Mouse (Mus musculus) CD4-positive helper T cell, adult 2 months (primary cell): ENCODE results near the gene AF067063.
"Not testable (repeated sequence)": the region's sequence is repeated elsewhere in the genome, so short reads cannot be mapped to it uniquely, and the experiment has no call there.

ENCODE experiments used
- DNase-seq: peaks from one replicate; pipeline ENCODE4 v3.0.0-alpha.2; 2012; ENCODE audit warnings: low read depth, missing footprints, low spot score

Gene AF067063

DNA sequence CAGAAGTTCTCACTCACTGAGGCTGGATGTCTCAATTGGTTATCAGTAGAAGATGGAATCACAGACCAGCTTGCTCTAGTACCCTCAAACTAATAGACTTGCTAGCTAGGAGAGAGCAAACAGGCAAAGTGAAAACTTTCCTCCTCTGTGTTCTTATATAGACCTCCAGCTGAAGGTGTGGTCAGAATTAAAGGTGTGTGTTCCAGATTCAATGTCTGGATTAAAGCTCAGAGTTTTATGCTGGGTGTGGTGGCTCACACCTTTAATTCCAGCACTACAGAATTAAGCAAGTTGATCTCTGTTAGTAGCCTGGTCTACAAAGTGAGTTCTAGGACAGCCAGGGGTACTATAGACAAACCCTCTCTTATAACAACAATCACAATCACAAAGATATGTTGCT is at the start of gene AF067063:
AF067063 (minus strand) TSS at position 101 of the 400 bp plus-strand sequence.
- not testable (repeated sequence) for DNase-seq

DNA sequence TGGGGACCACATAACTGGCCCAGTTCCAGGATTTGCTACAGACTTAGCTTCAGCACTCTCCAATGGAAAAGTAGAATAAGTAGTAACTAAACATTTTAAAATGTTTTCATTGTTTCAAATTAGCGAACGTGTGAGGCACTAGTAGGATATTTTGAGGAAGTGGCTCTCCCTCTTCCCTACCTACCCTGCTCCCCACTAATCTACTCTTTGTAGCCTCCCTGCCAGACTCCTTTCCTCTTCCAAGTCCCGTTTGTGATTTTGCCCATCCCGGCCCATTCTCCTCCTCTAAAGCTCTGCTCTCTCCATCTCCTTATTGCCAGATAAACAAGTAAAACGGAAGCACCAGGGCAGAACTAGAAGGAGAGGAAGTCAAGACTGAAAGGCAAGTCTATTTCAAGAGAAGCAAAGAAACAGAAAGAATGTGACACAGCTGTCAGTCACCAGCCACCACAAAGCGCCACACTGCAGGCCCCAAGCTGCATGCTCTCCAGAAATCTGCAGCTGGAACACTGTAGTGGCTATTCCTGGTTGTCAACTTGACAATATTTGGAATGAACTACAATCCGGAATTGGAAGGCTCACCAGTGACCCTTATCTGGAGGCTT is 34.5 kb upstream of the AF067063 start:
- DNase-seq = not testable (repeated sequence)

DNA sequence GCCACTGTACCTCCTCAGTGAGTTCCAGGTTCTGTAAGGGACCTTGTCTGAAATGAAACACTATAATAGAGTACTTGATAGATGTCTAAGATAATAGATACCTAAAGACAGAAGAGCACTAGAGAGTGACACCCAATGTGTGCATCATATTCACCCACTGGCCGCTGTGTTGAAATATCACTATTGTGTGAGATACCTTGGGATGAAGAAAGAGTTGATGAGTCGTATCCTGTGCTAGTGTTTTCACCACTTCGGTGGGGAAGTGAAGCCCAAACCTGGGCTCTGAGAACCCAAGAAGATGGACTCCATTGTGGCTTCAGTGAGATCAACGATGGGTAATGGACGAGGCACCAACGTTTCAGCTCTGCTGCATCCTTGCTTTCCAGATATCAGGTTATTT is 32.4 kb upstream of the AF067063 start:
- DNase-seq = not testable (repeated sequence)

DNA sequence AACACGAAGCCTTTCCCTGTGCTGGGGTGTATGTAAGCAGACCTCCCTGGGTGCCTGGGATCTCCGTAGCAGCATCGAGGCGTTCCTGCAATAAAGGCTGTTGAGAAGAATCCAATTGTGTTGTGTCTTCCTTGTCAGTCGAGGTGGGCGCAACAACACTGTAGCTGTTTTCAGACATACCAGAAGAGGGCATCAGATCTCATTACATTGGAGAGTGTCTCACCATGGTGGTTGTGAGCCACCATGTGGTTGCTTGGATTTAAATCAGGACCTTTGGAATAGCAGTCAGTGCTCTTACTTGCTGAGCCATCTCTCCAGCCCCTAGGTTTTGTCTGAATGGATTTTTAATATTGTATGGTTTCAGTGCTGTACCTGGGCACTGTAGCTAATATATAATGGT is 10.0 kb upstream of the AF067063 start:
- DNase-seq = not testable (repeated sequence)

DNA sequence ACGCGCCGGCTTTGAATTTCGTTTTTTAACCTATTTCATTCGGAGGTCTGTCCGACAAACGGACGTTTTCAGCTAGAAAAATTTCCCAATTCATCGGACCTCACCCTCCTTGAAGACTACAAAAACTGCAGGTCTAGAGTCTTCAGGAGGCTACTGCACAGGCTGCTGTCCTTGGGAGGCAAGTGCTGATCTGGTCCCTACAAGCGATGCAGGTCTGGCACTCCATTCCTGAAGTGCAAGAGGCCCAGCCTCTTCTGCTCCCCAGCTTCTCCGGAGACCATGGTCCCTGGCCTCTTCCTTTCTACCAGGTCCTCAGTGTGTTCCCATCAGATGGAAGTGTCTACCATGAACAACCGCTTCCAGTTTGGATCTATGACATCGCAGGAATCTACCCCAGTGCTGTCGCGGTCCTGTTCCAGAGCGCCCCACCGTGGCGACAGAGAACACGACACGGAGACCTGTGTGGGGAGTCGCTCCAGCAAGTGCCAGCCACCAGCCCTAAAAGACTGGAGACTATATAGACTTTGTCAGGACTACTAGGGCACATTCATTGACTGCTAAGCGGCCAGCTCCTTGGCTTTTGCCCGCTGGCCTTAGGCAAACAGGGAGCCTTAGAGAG is 7.8 kb upstream of the AF067063 start:
- DNase-seq = peak; percentile 43

DNA sequence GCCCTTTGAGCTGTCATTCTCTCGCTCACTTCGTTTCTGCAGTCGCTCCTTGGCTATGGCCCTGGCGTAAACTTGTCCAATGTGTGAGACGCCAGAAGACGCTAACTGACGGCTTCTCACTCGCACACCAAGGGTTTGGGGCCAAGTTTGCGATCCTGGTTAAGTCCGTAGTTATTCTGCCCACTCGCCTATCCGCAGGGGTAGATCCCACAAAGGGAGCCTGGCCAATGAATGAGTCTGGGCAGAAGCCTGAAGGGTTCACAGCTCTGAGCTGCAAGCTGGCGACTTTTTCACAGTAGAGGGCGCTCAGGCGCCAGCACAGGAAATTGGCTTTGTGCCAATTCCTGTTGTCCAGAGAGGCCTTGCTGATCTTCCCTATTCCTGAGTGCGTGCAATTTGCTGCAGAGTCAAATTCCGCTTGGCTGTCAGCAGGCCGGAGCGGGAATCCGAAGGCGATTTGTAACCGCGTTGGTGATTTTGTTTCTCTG is 6.4 kb upstream of the AF067063 start:
- DNase-seq = peak; percentile 16

DNA sequence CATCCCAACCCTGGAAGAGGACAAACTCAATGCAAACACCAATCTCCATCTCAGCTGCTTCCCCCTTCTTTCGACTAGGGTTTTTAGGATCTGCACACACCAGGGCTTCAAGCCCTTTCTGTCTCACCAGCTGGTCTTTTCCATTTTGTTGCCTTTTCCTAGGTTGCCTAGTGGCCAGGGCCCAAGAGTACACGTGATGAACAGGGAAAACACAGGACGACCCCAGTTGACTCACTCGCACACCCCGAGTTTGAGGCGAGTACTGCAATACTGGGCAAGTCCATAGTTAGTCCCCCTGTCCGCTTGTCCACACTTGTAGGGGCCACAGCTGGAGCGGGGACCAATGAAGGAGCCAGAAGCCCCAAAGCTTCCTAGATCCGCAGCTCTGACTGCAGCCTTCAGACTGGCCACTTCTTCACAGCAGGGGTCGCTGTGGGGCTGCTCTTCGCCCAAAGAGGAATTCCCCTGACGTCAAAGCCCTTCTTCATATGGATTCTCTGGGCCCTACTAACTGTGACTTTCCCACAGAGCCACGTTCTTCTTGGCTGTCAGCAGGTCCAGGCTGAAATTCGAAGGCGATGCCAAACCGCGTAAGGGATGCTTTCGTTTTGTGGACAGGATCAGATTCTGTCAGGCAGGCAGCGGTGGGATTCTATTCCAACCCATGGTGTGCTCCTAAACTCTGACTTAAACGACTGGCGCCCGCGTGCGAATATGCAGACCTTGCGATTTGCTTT is 5.5 kb upstream of the AF067063 start, which contains the start of gene D13Ertd608e:
D13Ertd608e (plus strand) TSS at position 687 of the 737 bp plus-strand sequence.
- DNase-seq = peak; percentile 56

DNA sequence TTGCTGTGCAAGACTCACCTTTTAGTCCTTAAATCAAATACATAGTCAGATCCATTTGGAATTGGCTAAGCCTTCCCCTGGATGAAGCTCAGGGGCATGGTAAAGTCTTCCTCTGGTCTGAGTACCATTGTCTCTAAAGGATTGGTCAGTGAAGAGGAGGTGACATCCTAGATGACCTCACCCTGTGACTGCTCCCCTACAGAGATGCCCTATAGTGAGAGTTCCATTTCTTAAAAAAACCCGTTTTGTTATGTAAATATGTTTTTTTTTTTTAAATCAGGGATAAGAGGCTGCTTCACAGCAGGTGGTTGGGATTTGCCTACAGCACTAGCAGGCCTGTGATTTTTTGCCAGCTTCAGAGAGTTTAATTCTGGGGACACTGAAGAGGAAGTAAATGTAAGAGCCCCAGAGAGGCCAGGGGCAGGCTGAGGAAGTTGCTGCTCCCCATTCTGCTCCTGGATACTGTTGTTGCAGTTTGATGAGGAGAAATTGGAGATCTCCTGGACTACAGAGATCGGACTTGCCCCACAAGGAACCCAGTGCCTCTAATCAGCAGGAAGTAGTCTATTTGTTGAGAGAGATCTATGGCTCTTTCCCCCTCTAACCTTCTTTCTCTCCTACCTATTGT is 12.3 kb downstream of the AF067063 start:
- DNase-seq = no peak

DNA sequence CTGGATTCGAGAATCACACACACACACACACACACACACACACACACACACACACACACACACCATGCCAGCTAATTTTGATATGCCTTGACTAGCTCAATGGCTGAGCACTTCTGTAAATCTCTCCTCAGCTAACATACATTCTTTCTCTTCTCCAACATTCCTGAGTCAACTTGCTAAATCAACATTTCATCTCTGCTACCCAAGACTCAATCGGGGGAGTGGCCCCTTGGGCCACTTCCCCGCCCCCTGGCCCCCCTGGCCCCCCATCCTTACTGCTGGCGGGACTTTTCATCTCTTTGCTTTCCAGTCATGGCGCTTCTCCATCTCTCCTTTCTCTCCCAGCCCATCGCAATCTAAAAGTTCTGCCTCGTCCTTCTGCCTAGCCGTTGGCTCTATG is 13.2 kb downstream of the AF067063 start:
- DNase-seq = no peak

DNA sequence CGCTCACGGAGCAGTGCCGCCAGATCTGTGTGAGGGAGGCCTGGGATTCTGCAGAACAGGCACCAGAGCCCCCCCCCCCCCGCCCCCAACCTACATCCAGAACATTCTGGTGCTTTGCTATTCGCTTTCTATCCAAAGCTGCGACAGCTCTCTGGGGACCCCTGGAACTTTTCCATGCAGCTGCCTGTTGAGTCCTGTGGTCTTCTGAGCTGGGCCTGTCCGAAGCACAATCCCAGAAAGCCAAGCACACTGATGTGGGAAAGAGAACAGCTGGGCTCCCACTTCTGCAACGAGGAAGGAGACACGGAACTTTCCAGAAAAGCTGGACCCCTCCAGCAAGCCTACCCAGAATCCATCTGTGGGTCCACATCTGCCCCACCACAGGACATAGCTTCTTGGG is 20.0 kb downstream of the AF067063 start:
- DNase-seq = no peak

DNA sequence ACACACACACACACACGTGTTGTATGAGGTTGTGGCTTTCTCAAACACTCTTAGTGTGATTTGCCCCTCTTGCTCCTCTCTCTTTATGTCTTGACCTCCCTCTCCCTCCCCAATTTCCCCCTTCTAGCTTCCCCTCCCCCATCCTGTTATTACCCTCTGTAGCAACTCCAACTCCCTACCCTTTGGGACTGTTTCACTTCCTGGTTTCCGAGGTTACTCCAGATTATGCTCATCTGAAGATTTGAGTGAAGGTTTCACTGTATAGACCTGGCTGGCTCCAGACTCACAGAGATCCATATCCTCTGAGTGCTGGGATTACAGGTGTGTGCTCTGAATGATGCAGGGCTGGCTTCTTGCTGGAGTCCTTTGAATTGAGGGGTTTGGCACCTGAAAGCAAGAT is 21.1 kb downstream of the AF067063 start:
- no peak for DNase-seq

DNA sequence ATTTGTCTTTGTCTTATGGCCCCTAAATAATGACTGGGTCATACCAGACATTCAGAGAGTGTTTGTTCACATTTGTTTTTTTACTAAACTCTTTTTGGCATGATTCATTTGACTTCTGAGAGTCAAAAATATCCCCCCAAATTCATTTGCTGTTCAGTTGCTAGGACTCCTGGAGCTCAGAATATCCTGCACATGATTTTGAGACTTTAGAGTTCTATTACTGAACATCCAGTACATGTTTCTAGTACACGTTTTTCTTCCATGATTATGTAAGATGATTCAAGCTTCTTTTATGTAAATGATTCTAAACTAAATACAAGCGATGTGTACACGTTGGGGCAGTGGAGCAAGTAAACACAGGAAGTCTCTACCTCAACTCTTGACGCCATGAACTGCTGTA is 32.4 kb downstream of the AF067063 start:
- no peak for DNase-seq

DNA sequence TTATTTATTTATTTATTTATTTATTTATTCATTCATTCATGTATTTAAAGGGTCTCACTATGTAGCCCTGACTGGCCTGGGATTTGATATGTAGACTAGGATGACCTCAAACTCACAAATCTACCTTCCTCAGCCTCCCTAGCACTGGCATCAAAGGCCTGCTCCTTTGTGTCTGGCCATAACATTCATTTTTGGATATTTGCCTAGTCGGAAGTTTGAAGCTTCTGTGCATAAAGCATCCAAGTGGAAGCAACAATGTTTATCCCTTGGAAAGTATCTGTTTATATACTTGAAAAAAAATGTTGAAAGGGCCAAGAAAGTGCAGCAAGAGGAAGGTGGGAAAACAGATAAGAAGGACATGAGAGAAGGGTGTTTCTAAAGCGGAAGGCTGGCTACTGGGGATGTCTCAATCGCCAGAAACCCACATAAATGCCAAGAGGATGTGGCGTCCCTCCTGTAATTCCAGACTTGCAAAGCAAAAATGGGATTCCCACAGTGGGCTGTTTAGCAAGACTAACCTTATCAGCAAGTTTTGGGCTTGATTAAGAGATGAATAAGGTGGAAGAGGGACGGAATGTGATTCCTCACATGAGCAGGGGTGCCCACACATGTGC is 37.1 kb downstream of the AF067063 start:
- DNase-seq = no peak

DNA sequence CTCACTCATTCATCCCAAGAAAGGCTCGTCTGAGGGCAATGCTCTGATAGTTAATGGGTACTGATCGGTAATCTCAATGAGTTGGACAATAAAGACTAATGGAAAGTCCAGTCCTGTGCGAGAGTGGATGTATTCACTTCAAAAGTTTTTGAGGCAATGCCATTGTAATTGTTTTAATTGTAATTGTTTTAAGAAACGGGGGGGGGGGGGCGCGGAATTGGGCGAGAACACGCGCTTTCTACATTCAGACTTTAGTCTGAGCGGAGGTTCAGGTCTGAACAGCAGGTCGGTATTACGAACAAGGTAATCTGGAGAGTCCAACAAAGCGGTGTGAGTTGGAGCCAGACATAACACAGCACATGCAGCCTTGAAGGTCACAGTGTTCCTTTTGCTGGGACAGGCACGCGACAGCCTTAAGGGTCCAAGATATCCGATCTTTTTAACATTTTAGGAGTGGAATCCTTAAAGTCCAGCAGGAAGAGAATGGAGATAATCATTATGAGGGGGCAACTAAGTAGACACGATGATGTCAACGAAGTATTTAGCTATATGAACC is 38.4 kb downstream of the AF067063 start:
- DNase-seq = no peak

DNA sequence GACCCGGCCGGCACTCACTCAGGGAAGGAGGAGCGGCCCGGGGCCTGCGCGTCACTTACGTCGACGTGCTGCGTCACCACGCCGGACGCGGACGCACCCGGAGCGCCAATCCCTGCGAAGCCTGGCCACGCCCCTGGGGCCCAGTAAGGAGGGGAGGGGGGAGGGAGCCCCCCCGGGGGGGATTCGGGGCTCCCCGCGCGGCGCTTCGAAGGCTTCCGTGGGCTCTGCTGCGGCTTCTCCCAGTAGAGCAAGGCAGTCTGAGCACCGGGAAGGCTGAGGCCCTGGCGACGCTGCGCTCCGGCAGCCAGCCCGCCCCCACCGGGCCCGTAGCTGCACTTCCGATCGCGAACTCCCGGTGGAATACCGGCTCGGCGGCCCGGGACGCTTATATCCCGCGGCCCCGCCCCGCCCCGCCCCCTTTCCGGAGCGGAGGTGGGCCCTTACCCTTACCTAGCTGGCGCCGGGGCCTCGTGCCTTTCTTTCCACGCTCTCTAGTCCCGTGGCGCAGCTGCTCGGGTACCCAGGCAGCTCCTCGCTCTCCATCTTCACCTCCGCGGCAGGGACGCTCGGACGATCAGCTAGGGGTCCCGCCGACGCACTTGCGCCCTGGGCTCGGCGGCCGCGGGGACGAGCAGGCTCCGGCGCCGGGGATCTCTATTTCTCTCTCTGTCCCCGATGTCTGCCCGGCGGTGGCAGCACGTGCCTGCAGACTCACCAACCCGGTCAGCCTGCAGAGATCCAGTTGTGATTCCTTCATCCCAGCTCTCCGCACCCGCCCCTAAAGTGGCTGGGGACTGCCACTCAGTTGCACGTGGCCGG is 39.0 kb downstream of the AF067063 start, which contains the start of gene Zfp131:
Zfp131 (minus strand) TSS at position 129 of the 819 bp plus-strand sequence.
- DNase-seq = peak; percentile 98

DNA sequence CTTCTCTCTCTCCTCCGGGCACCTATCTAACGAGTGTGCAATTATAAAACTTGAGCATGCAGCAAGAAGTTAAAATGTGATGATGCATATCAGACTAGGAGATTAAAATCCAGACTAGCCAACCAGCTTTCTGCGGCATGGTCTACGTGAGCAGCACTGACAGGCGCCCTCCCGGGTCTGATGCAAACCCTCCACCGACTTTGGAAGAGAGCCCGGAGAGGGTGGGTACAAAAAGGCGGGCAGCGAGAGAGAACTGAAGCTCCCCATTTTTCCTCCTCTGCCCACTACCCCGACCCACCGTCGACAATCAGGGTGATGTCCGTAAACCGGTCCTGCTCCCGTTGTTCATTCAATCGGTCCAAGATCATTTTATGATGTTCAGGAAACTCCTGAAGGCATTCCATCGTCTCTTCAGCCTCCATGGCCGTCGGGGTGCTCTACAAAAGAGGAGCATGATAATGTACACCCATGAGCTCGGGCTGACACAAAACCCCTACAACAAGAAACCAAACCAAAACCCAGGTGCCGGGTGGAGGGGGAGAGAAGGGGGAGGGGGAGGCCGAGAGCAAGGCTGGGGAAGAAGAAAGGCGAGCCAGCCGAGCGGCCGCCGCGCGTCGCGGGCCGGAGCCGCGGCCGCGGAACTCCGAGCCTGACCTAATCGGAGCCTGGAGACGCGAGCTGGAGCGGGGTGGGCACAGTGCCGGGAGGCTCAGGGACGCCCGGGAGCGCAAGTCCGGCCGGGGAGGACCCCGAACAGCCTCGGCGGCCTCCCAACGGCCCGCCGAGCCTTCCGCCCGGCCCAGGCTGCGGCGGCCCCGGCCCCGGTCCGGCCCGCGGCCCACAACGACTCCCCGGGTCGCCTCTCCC is 39.9 kb downstream of the AF067063 start:
- peak; percentile 65 for DNase-seq

DNA sequence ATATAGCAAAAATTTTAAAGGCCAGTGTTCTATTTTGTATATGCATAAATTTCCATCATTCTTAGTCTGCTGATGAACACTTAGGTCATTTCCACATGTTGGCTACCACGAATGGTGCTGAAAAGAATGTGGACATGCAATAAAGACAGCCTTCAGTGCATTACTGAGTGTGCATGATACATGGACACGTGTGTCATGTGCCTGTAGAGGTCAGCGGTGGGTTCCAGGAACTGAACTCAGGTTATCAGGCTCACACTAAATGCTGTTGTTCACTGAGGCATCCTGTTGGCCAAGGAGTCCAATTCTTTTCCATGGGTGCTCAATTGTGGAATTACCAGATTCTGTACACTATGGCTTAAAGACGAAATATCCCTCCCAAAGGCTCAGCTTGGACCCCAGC is 46.4 kb downstream of the AF067063 start:
- DNase-seq = no peak
